Mouse (Mus musculus) heart, embryonic 16.5 days (tissue): ENCODE results near the gene Atf7. TPM values are rescaled to one million over a fixed set of nuclear protein-coding genes. Genes with fewer than 3 reads are reported as not detected.
A peak's percentile ranks its signal among the peaks of the same experiment; 100 is the strongest.

Experiments
- ATAC-seq: fragments of 200-750 bp; cut with Nextera tagmentation; replicated peaks from 2 replicates; pipeline ENCODE4 v1.8.0; 2017; ENCODE audit warnings: moderate number of reproducible peaks; ENCODE audit not compliant: insufficient read depth, low FRiP score; ENCODE audit errors: extremely low read depth
- H3K27ac ChIP-seq: fragments of 300-500 bp; sonication (generic); 2 replicates; pipeline ENCODE4 v1.5.1; 2014; ENCODE audit warnings: mild to moderate bottlenecking, low read length, control low read depth, moderate library complexity
- H3K27me3 ChIP-seq: fragments of 300-500 bp; sonication (generic); 2 replicates; pipeline ENCODE4 v1.6.1; 2014; ENCODE audit warnings: low read length, mixed read lengths; ENCODE audit not compliant: control insufficient read depth, insufficient read depth
- H3K36me3 ChIP-seq: fragments of 300-500 bp; sonication (generic); 2 replicates; pipeline ENCODE4 v1.6.1; 2014; ENCODE audit not compliant: control insufficient read depth, insufficient read depth
- H3K4me1 ChIP-seq: fragments of 300-500 bp; sonication (generic); 2 replicates; pipeline ENCODE4 v1.6.1; 2014; ENCODE audit warnings: low read length, mixed read lengths; ENCODE audit not compliant: control insufficient read depth, insufficient read depth
- H3K4me2 ChIP-seq: fragments of 300-500 bp; sonication (generic); 2 replicates; pipeline ENCODE4 v1.6.1; 2014; ENCODE audit warnings: low read depth, mild to moderate bottlenecking, control low read depth, low read length
- H3K4me3 ChIP-seq: fragments of 300-500 bp; sonication (generic); 2 replicates; pipeline ENCODE4 v1.5.1; 2014; ENCODE audit warnings: mild to moderate bottlenecking, control low read depth, low read length
- H3K9ac ChIP-seq: fragments of 300-500 bp; sonication (generic); 2 replicates; pipeline ENCODE4 v1.6.1; 2014; ENCODE audit warnings: low read length, control low read depth
- H3K9me3 ChIP-seq: fragments of 300-500 bp; sonication (generic); replicated peaks from 2 replicates; pipeline ENCODE4 v1.6.1; 2016; ENCODE audit warnings: low read length; ENCODE audit not compliant: control insufficient read depth
- WGBS: fragments of 180-500 bp; shearing (Covaris S2); extraction: QIAGEN DNeasy Blood & Tissue Kit; methylation state at CpG from one replicate; pipeline ENCODE4 v1.1.7; 2014; 5-methylcytosine and 5-hydroxymethylcytosine counted together
- polyA plus RNA-seq: library from polyadenylated mRNA; unstranded; fragments of >200 nt; fragmentation: Nextera tagmentation; extraction: Ambion mirVana; gene quantifications from 2 replicates; pipeline ENCODE4 v1.2.1, GENCODE M21; 2015

Gene Atf7
- polyA plus RNA-seq, 1 experiment from 2014 or later = 27.7 TPM

DNA sequence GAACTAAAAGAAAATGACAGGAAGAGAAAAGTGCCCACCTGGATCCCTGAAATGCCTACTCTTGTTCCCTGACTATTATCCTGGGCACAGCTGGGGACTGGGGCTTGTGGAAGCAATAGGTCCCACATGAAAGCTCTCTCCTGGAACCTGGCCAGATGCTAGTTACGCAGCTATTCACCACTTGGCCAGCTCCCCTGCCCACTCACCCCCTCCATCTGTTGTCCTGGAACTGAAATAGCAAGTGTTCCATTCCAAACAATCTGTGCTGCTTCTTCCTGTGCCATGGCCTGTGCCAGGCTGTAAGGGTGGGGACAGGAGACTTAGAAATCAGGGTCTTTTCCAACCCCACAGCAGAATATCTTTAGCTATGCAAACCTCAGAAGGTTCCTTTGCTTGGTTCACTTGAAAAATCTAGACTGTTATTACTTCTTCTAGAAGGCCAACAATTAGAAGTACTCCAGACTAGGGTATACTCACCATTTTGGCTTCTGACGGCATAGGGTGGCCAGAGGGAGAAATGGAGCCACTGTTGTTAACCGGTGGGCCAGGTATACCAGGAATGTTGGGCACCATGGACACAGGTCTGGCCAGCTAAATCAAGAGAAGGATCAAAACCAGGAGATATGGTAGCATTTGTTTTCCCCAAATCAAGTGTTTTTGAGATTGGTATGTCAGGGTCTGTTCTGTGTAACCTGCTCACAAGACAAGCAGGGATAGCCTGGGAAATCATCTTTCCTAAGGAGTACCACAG lies 78.4 kb downstream of the Atf7 start:
- peaks cover 12% of the 10 kb centered on the region for H3K4me1 ChIP-seq
- 64% methylated on average over 3 of the region's 3 CpGs for WGBS
- peaks cover 29% of the 10 kb centered on the region for H3K36me3 ChIP-seq
- H3K4me3 ChIP-seq = no peak overlapping the region
- no peaks in the 10 kb centered on the region for H3K27me3 ChIP-seq
- peak overlapping the region; percentile 81 for H3K27ac ChIP-seq
- no peak overlapping the region for H3K9ac ChIP-seq
- H3K4me2 ChIP-seq = no peak overlapping the region
- ATAC-seq = peak; percentile 82
- H3K9me3 ChIP-seq = 0 out of 2 replicates have a peak, but pooled peaks cover 2% of the 10 kb centered on the region

DNA sequence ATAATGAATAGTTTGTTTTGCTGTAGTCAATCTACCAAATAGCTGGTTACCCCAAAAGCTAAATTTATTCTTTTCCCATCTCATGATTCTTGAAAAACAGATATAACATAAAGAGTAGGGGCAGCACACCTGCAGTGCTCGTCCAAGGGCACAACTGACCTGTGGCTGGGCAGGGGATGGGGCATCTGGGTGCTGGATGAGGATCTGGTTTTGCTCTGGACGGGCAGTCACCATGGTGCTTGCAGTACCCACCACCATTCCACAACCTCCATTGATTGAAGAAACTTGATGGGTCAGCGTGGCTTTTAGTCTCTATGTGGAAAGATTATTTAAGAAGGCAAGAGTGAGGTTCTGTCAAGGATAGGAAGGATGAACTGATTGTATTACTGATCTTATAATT lies 79.0 kb downstream of the Atf7 start:
- no peaks in the 10 kb centered on the region for H3K27me3 ChIP-seq
- WGBS = 87% methylated on average over 3 of the region's 3 CpGs
- H3K4me3 ChIP-seq = no peak overlapping the region
- H3K36me3 ChIP-seq = peaks cover 32% of the 10 kb centered on the region
- H3K9me3 ChIP-seq = 0 out of 2 replicates have a peak, but pooled peaks cover 3% of the 10 kb centered on the region
- ATAC-seq = no peak
- H3K4me1 ChIP-seq = peaks cover 12% of the 10 kb centered on the region
- H3K9ac ChIP-seq = no peak overlapping the region
- H3K27ac ChIP-seq = peak overlapping the region; percentile 81; the same call in 1 of the 2 replicates
- H3K4me2 ChIP-seq = no peak overlapping the region

DNA sequence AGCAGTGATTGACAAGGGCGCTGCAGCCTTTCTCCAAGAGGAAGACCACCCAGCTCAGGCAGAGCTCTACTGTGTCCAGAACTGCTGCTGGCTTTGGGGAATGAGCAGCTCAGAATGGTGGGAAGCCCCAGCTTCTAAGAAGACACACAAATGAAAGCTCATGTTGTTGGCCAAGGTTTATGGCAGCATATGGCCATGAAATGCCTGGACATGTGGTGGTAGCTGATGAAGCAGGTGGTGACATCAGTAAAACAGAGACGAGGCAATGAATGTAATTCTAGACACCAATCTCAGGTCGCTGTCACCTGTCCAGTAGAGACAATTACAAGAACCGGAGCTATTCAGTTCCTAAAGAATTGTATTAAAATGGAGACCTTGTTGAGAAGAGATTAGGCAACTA lies 80.5 kb downstream of the Atf7 start:
- no peak overlapping the region for H3K9ac ChIP-seq
- H3K27ac ChIP-seq = no peak overlapping the region
- H3K4me2 ChIP-seq = no peak overlapping the region
- H3K36me3 ChIP-seq = peaks cover 36% of the 10 kb centered on the region
- WGBS = 91% methylated on average over 4 of the region's 4 CpGs
- H3K4me3 ChIP-seq = no peak overlapping the region
- 0 out of 2 replicates have a peak, but pooled peaks cover 3% of the 10 kb centered on the region for H3K9me3 ChIP-seq
- no peaks in the 10 kb centered on the region for H3K27me3 ChIP-seq
- peaks cover 12% of the 10 kb centered on the region for H3K4me1 ChIP-seq
- no peak for ATAC-seq

DNA sequence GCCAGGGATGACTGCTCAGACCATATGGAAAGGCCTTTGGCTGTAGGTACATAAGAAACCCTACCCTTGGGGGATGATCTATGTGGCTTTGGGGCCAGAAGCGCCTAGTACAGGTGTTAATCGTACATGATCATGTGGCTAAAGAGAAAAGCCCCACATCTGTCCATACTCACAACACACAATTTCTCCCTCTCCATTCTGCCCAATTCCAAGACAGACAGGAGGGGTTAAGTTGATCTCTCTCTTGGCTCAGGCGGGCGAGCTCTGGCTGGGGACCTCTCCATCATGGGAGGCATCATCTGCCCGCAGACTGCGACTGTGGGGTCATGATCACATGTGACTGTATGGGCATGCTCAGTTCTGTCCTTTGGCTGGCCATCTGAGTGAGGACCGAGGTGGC lies 91.3 kb downstream of the Atf7 start:
- Histone ChIP-seq H3K4me3 (no peak overlapping the region), H3K4me2 (no peak overlapping the region), H3K27me3 (no peaks in the 10 kb centered on the region), H3K4me1 (no peaks in the 10 kb centered on the region), H3K27ac (no peak overlapping the region), H3K9ac (no peak overlapping the region), H3K9me3 (no peaks in the 10 kb centered on the region), H3K36me3 (peaks cover 55% of the 10 kb centered on the region)
- WGBS = 86% methylated on average over 7 of the region's 7 CpGs
- ATAC-seq = no peak

DNA sequence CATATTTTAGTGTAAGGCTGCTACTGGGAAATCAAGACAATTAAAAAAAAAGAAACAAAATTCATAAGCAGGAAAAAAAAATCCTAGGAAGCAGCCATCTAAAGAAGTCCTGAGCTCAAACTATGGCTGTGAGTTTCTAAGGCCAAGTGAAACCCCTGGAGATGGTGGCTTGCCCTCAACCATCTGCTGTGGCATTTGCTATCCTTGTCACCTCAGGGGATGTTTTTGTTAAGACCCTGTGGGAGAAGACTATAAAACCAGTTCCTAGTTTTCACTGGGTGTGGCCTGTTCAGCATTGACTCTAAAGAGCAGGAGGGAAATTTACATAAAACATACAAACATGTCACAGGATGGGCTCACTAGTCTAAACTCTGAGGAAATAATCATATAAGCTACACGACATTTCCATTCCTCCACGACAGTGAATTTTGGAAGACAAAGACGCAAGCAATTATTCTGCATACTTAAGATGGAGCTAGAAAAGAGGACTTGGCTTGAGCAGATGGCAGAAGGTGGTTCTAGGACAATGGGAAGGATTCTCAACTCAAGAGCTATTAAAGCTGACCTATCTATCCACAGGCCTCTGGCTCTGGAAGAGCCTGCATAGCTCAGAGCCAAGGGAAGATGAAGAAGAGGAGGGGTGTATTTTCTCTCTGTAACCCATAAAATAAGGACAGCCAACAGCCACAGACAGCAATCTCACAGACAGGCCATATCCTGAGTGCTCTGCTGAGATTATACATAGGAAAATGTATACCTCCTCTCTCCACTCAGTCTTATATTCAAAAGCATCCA lies 93.0 kb downstream of the Atf7 start:
- Histone ChIP-seq H3K36me3 (peaks cover 61% of the 10 kb centered on the region), H3K9ac (no peak overlapping the region), H3K4me2 (no peak overlapping the region), H3K27ac (no peak overlapping the region), H3K4me3 (no peak overlapping the region), H3K27me3 (no peaks in the 10 kb centered on the region), H3K9me3 (no peaks in the 10 kb centered on the region), H3K4me1 (no peaks in the 10 kb centered on the region)
- WGBS = 88% methylated on average over 3 of the region's 3 CpGs
- no peak for ATAC-seq

DNA sequence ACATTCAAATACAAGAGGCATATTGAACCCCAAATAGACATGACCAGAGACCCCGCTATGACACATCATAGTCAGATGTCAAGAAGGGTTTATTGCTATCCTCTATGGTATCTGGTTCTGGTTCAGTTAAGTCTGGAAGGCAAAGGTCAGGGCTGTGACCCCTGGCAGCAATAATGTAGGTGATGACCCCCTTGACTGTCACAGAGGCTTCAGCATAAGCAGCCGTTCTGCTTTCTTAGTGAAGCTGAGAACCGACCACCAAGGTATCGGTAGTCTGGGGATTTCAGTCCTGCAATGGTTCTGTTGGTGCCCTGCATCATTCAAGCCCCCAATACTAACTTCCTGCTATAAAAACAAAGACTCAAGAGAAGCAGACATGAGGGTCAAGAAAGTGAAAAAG lies 93.7 kb downstream of the Atf7 start:
- Histone ChIP-seq H3K27me3 (no peaks in the 10 kb centered on the region), H3K9me3 (no peaks in the 10 kb centered on the region), H3K4me1 (no peaks in the 10 kb centered on the region), H3K4me3 (no peak overlapping the region), H3K4me2 (no peak overlapping the region), H3K27ac (no peak overlapping the region), H3K36me3 (peaks cover 56% of the 10 kb centered on the region), H3K9ac (no peak overlapping the region)
- ATAC-seq = no peak
- WGBS = 85% methylated on average over 4 of the region's 4 CpGs

DNA sequence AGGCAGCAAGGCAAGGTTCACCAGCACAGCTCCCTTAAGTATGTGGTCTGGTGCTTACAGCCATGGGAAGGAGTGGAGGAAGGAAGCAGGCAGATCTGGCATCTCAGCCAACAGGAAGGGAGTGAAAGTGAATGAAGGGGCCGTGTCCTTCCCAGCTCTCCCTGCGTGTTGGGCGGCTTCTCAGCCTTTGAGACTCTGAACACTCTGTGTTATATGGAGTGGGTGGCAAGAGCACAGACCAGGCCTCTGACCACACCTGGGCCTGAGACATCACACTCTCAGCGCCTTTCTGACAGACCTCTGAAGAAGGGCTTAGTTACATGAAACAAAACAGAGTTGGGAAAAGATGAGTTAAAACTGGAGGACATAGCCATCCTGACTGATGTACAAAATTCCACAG lies 94.7 kb downstream of the Atf7 start:
- Histone ChIP-seq H3K4me1 (no peaks in the 10 kb centered on the region), H3K9ac (no peak overlapping the region), H3K4me2 (no peak overlapping the region), H3K9me3 (no peaks in the 10 kb centered on the region), H3K27me3 (no peaks in the 10 kb centered on the region), H3K4me3 (no peak overlapping the region), H3K27ac (no peak overlapping the region), H3K36me3 (peaks cover 49% of the 10 kb centered on the region)
- WGBS = 79% methylated on average over 4 of the region's 4 CpGs
- ATAC-seq = no peak

DNA sequence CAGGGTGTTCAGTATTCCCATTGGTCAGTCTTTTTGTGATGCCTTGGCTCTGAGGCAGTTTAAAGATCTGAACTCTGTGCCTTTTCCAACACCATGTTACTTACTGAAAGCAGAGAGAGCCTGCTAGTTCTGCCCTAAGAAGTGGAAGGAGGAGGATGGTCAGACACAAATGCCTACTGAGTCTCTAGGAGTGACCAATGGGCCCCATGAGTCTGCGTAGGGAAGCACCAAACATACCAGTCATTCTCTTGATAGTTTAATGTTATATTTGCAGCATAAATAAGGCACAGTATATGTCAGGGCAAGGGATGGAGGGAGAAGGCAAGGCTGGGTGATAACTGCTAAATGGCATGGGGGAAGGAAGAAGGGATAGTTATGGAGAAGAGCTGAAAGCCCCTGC lies 96.9 kb downstream of the Atf7 start:
- H3K9me3 ChIP-seq = no peaks in the 10 kb centered on the region
- H3K36me3 ChIP-seq = peaks cover 49% of the 10 kb centered on the region
- no peak overlapping the region for H3K4me2 ChIP-seq
- H3K27ac ChIP-seq = no peak overlapping the region
- no peaks in the 10 kb centered on the region for H3K4me1 ChIP-seq
- no peak overlapping the region for H3K4me3 ChIP-seq
- 97% methylated on average over 1 of the region's 1 CpGs for WGBS
- no peak for ATAC-seq
- H3K9ac ChIP-seq = no peak overlapping the region
- H3K27me3 ChIP-seq = no peaks in the 10 kb centered on the region

DNA sequence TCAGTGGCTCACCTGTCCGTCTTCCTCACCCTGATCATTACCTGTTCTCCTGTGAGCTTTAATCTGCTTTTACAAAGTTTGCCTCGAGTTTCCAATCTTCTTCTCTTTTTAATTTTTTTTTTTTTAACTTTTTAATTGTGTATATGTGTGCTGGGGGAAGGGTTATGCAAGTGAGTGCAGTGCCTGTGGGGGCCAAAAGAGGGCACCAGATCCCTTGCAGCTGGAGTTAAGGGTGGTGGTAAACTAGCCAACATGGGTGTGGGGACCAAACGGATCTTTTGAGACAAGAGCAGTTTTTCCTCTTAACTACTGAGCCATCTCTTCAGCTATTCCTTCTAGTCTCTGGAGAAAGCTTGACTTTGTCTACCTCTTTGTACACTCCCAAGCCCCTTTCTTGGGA lies 97.3 kb downstream of the Atf7 start:
- no peaks in the 10 kb centered on the region for H3K9me3 ChIP-seq
- no peak overlapping the region for H3K4me3 ChIP-seq
- H3K36me3 ChIP-seq = peaks cover 47% of the 10 kb centered on the region
- no peak overlapping the region for H3K27ac ChIP-seq
- 74% methylated on average over 3 of the region's 3 CpGs for WGBS
- no peak overlapping the region for H3K9ac ChIP-seq
- no peaks in the 10 kb centered on the region for H3K27me3 ChIP-seq
- no peak for ATAC-seq
- no peaks in the 10 kb centered on the region for H3K4me1 ChIP-seq
- no peak overlapping the region for H3K4me2 ChIP-seq
